Mouse (Mus musculus) spleen, adult 18-20 months (tissue): ENCODE results near the gene Kat6b.

Source experiments
- DNase-seq, 2 experiments: peaks; one replicate each; pipeline ENCODE4 v3.0.0; 2022; ENCODE audit warnings: mixed read lengths in 2 of 2

Kat6b gene

GRCm38 (mm10) chr14:21720430-21721205 lies 239.4 kb downstream of the Kat6b start:
- DNase-seq: no peak
